Comparison of ENCODE assay signal across 13 mouse cellular contexts in genomic region chr2:17669953-17670352, GRCm38 (mm10).
DNase-seq lines count a peak whose midpoint lies in the region; ATAC-seq and TF ChIP-seq lines count a peak whose summit lies in the region.
"Had no signal": no experiment of that assay in that cellular context is flagged by ENCODE, and none has a peak within 500 bp of the region (broad histone marks: within the 10 kb centered on the region; RNA-seq: fewer than 3 reads in every experiment).

No protein-coding gene starts in this region.

- H3K27me3 ChIP-seq in lung, embryonic 14.5 days (ENCODE audit: insufficient read depth, low read length), result no peaks in the 10 kb centered on the region
- peaks cover 9% of the 10 kb centered on the region; the same call in 1 of the 2 replicates for H3K27me3 ChIP-seq in hindbrain, embryonic 10.5 days (ENCODE audit: insufficient read depth, poor library complexity, severe bottlenecking)
- no peaks in the 10 kb centered on the region for H3K27me3 ChIP-seq in midbrain, embryonic 14.5 days (ENCODE audit: control insufficient read depth, insufficient read depth, low read length)
- H3K27me3 ChIP-seq: embryonic facial prominence, embryonic 13.5 days; limb, embryonic 15.5 days; stomach, embryonic 15.5 days had no signal

- TF ChIP-seq CTCF in lung, embryonic 14.5 days (IDR thresholded peaks at IDR 0.05; ENCODE audit: low read depth), result no peak

- ATAC-seq in lung, embryonic 14.5 days (ENCODE audit: insufficient read depth), result no peak
- ATAC-seq in midbrain, embryonic 14.5 days (ENCODE audit: low FRiP score, low TSS enrichment), result peak; percentile 75

- H3K4me2 ChIP-seq in lung, embryonic 14.5 days, result no peak overlapping the region
- peak overlapping the region; percentile 53 for H3K4me2 ChIP-seq in midbrain, embryonic 14.5 days (ENCODE audit: low read length)
- H3K4me2 ChIP-seq: embryonic facial prominence, embryonic 13.5 days; heart, embryonic 13.5 days; limb, embryonic 15.5 days; stomach, embryonic 15.5 days had no signal

- peak; percentile 41 for DNase-seq in lung, embryonic 14.5 days
- DNase-seq in lung, postnatal 14 days, result no peak
- peak; percentile 57 for DNase-seq in hindbrain, embryonic 10.5 days (ENCODE audit: low spot score)
- DNase-seq in midbrain, embryonic 14.5 days, result peak; percentile 89
- DNase-seq in telencephalon, adult 2 months (ENCODE audit: low read depth, low spot score), result peak; percentile 58
- DNase-seq in gastrocnemius, postnatal 10 days, result no peak
- no peak for DNase-seq in adrenal gland, postnatal 10 days
- DNase-seq in cerebellum, postnatal 14 days, result no peak
- DNase-seq: kidney, postnatal 14 days had no signal

- no peak overlapping the region for H3K27ac ChIP-seq in lung, embryonic 14.5 days (ENCODE audit: low read depth)
- peak overlapping the region; percentile 78 for H3K27ac ChIP-seq in hindbrain, embryonic 10.5 days
- peak overlapping the region; percentile 91 for H3K27ac ChIP-seq in midbrain, embryonic 14.5 days (replicated peaks; ENCODE audit: low read depth, low read length)
- H3K27ac ChIP-seq: embryonic facial prominence, embryonic 13.5 days; heart, embryonic 13.5 days; limb, embryonic 15.5 days; stomach, embryonic 15.5 days had no signal

- H3K4me3 ChIP-seq in lung, embryonic 14.5 days (ENCODE audit: low read depth, low read length), result no peak overlapping the region
- H3K4me3 ChIP-seq in hindbrain, embryonic 10.5 days, result peak overlapping the region; percentile 36
- H3K4me3 ChIP-seq in midbrain, embryonic 14.5 days (replicated peaks; ENCODE audit: low read depth, low read length), result peak overlapping the region; percentile 28
- H3K4me3 ChIP-seq: embryonic facial prominence, embryonic 13.5 days; heart, embryonic 13.5 days; limb, embryonic 15.5 days; stomach, embryonic 15.5 days had no signal

- no peaks in the 10 kb centered on the region for H3K9me3 ChIP-seq in lung, embryonic 14.5 days (ENCODE audit: low read depth, low read length)
- no peaks in the 10 kb centered on the region for H3K9me3 ChIP-seq in hindbrain, embryonic 10.5 days
- no peaks in the 10 kb centered on the region for H3K9me3 ChIP-seq in midbrain, embryonic 14.5 days (ENCODE audit: control insufficient read depth, low read length)
- H3K9me3 ChIP-seq: embryonic facial prominence, embryonic 13.5 days; heart, embryonic 13.5 days; limb, embryonic 15.5 days; stomach, embryonic 15.5 days had no signal

- no peaks in the 10 kb centered on the region for H3K36me3 ChIP-seq in lung, embryonic 14.5 days (ENCODE audit: insufficient read depth)
- no peaks in the 10 kb centered on the region for H3K36me3 ChIP-seq in hindbrain, embryonic 10.5 days
- H3K36me3 ChIP-seq in midbrain, embryonic 14.5 days (ENCODE audit: control insufficient read depth, insufficient read depth, low read length), result no peaks in the 10 kb centered on the region
- H3K36me3 ChIP-seq: embryonic facial prominence, embryonic 13.5 days; heart, embryonic 13.5 days; limb, embryonic 15.5 days; stomach, embryonic 15.5 days had no signal

- H3K9ac ChIP-seq in lung, embryonic 14.5 days, result no peak overlapping the region
- peak overlapping the region; percentile 44 for H3K9ac ChIP-seq in midbrain, embryonic 14.5 days (replicated peaks; ENCODE audit: low read length)
- H3K9ac ChIP-seq: embryonic facial prominence, embryonic 13.5 days; heart, embryonic 13.5 days; limb, embryonic 15.5 days; stomach, embryonic 15.5 days had no signal

- H3K4me1 ChIP-seq in lung, embryonic 14.5 days (ENCODE audit: insufficient read depth), result no peaks in the 10 kb centered on the region
- H3K4me1 ChIP-seq in hindbrain, embryonic 10.5 days (replicated peaks), result peaks cover 35% of the 10 kb centered on the region
- H3K4me1 ChIP-seq in midbrain, embryonic 14.5 days (ENCODE audit: control insufficient read depth, insufficient read depth, low read length), result peaks cover 20% of the 10 kb centered on the region
- H3K4me1 ChIP-seq: limb, embryonic 15.5 days; stomach, embryonic 15.5 days had no signal

- 45% methylated on average over 10 of the region's 10 CpGs for WGBS in lung, embryonic 14.5 days
- 26% methylated on average over 10 of the region's 10 CpGs for WGBS in hindbrain, embryonic 10.5 days
- 4% methylated on average over 10 of the region's 10 CpGs for WGBS in midbrain, embryonic 14.5 days

Comparison
In these comparisons a context has a peak if more than half of its experiments do, and no peak if none do; other contexts are left out.
1. DNase-seq: peak in lung, embryonic 14.5 days (single experiment), hindbrain, embryonic 10.5 days (single experiment), midbrain, embryonic 14.5 days (single experiment) and telencephalon, adult 2 months (single experiment); none in lung, postnatal 14 days (single experiment), gastrocnemius, postnatal 10 days (single experiment), adrenal gland, postnatal 10 days (single experiment) and cerebellum, postnatal 14 days (0 of 2).